In genomic region chr2:25970426-25970825, GRCm38 (mm10) we compare ENCODE assay signal across 7 mouse cellular contexts. TPM values are rescaled to one million over a fixed set of nuclear protein-coding genes. Genes with fewer than 3 reads are reported as not detected.
DNase-seq lines count a peak whose midpoint lies in the region; ATAC-seq and TF ChIP-seq lines count a peak whose summit lies in the region.

No protein-coding gene starts in this region.

- peak; percentile 15 for DNase-seq in left cerebral cortex, postnatal 4 days
- no peak for DNase-seq in left cerebral cortex, adult 18-20 months (ENCODE audit: low spot score in 2 of 2)
- peak; percentile 94 for DNase-seq in brain, adult 2 months (ENCODE audit: low read depth, low spot score)
- peak; percentile 88 for DNase-seq in cerebellum, adult 9-11 months
- peak; percentile 55 to 64 for DNase-seq in heart, postnatal 14 days
- no peak for DNase-seq in forebrain, postnatal 0 days
- no peak for DNase-seq in spleen, postnatal 10 days (ENCODE audit: low spot score in 2 of 2)

- no peak overlapping the region for H3K4me2 ChIP-seq in forebrain, postnatal 0 days (ENCODE audit: low read depth)

- H3K4me1 ChIP-seq in forebrain, postnatal 0 days (ENCODE audit: insufficient read depth): no peaks in the 10 kb centered on the region

- intact Hi-C loops in left cerebral cortex, postnatal 4 days (cut with DNase I): no loop called here
- intact Hi-C loops in heart, postnatal 14 days (cut with DNase I): no loop called here

- TF ChIP-seq CTCF in forebrain, postnatal 0 days (IDR thresholded peaks at IDR 0.05; ENCODE audit: low read depth): no peak

- H3K27me3 ChIP-seq in forebrain, postnatal 0 days (ENCODE audit: insufficient read depth, low read length): no peaks in the 10 kb centered on the region

- no peak overlapping the region for H3K4me3 ChIP-seq in forebrain, postnatal 0 days (ENCODE audit: low read depth, low read length)

- H3K27ac ChIP-seq in forebrain, postnatal 0 days (ENCODE audit: low read depth, low read length): no peak overlapping the region

- no peak overlapping the region for H3K9ac ChIP-seq in forebrain, postnatal 0 days

- no peaks in the 10 kb centered on the region for H3K9me3 ChIP-seq in forebrain, postnatal 0 days (ENCODE audit: low read length)

- peaks cover 16% of the 10 kb centered on the region for H3K36me3 ChIP-seq in forebrain, postnatal 0 days (ENCODE audit: insufficient read depth)

- ATAC-seq in forebrain, postnatal 0 days: no peak

- 77% methylated on average over 2 of the region's 2 CpGs for WGBS in forebrain, postnatal 0 days

RNA-seq across cellular contexts. Expression of gene Camsap1, which starts 12.7 kb away (rescaled TPM):
- 100 to 1,000 TPM; 195 to 203 TPM for total RNA-seq in left cerebral cortex, postnatal 4 days (2021)
- 100 to 1,000 TPM; 155 to 171 TPM for total RNA-seq in left cerebral cortex, adult 18-20 months (2021)
- 10 to 100 TPM; 28.4 to 37.7 TPM for total RNA-seq in heart, postnatal 14 days (2021)
- 132 and 140 TPM in 2 replicates for total RNA-seq in forebrain, postnatal 0 days (2014; rRNA removed)
- 50.4 and 60.0 TPM in 2 replicates for polyA plus RNA-seq in forebrain, postnatal 0 days (2015; fragmentation: Nextera tagmentation; extraction: Ambion mirVana)

RNA-seq across cellular contexts. Expression of gene Ubac1, which starts 51.1 kb away (rescaled TPM):
- 10 to 100 TPM; 90.5 to 92.0 TPM for total RNA-seq in left cerebral cortex, postnatal 4 days (2021)
- total RNA-seq in left cerebral cortex, adult 18-20 months (2021): 10 to 100 TPM; 55.6 to 59.6 TPM
- total RNA-seq in heart, postnatal 14 days (2021): 10 to 100 TPM; 82.3 to 86.5 TPM
- total RNA-seq in forebrain, postnatal 0 days (2014; rRNA removed): 121 and 126 TPM in 2 replicates
- 139 and 150 TPM in 2 replicates for polyA plus RNA-seq in forebrain, postnatal 0 days (2015; fragmentation: Nextera tagmentation; extraction: Ambion mirVana)

Comparison
In these comparisons a context has a peak if more than half of its experiments do, and no peak if none do; other contexts are left out.
1. DNase-seq: peak in left cerebral cortex, postnatal 4 days (single experiment), brain, adult 2 months (single experiment), cerebellum, adult 9-11 months (single experiment) and heart, postnatal 14 days (2 of 2); none in left cerebral cortex, adult 18-20 months (0 of 2), forebrain, postnatal 0 days (single experiment) and spleen, postnatal 10 days (0 of 2).